Mouse (Mus musculus): Measurements from ENCODE around the gene Cdh1. TPM values are rescaled to one million over a fixed set of nuclear protein-coding genes. Genes with fewer than 3 reads are reported as not detected.

The Cdh1 gene
- polyA plus RNA-seq, 1 experiment from 2014 or later, result 3.6 TPM

- Histone ChIP-seq H3K36me3 (no peaks in the 10 kb centered on the region), H3K4me1 (replicated peaks) (peaks cover 2% of the 10 kb centered on the region; the same call in 1 of the 2 replicates), H3K9ac (peak within 1 kb of the TSS; percentile 79), H3K9me3 (replicated peaks) (no peaks in the 10 kb centered on the region), H3K4me2 (peak within 1 kb of the TSS; percentile 68), H3K4me3 (peak within 1 kb of the TSS; percentile 72), H3K27ac (peak within 1 kb of the TSS; percentile 95), H3K27me3 (no peaks in the 10 kb centered on the region)
- under 1% methylated on average over 50 of the region's 50 CpGs for WGBS
- peak; percentile 95 for ATAC-seq (replicated peaks; ENCODE audit: insufficient number of reproducible peaks, insufficient read depth, low FRiP score, low read depth)
Measured at GRCm38 (mm10) chr8:106682971-106683668, 80.0 kb downstream of the Cdh1 start, which contains the start of gene Tango6. TSS of gene Tango6 (plus strand) at chr8:106683068.

GRCm38 (mm10) chr8:106684387-106684786 lies 81.2 kb downstream of the Cdh1 start:
- H3K27ac ChIP-seq, result no peak overlapping the region
- no peak for ATAC-seq (replicated peaks; ENCODE audit: insufficient number of reproducible peaks, insufficient read depth, low FRiP score, low read depth)
- H3K27me3 ChIP-seq, result no peaks in the 10 kb centered on the region
- H3K4me1 ChIP-seq (replicated peaks), result peaks cover 2% of the 10 kb centered on the region; the same call in 1 of the 2 replicates
- no peak overlapping the region for H3K9ac ChIP-seq
- no peak overlapping the region for H3K4me2 ChIP-seq
- H3K9me3 ChIP-seq (replicated peaks), result no peaks in the 10 kb centered on the region
- no peaks in the 10 kb centered on the region for H3K36me3 ChIP-seq
- 91% methylated on average over 4 of the region's 4 CpGs for WGBS
- no peak overlapping the region for H3K4me3 ChIP-seq

GRCm38 (mm10) chr8:106687479-106687878 lies 84.3 kb downstream of the Cdh1 start:
- WGBS, result 2% methylated on average over 4 of the region's 4 CpGs

GRCm38 (mm10) chr8:106697748-106698248 lies 94.6 kb downstream of the Cdh1 start:
- no peak for ATAC-seq (replicated peaks; ENCODE audit: insufficient number of reproducible peaks, insufficient read depth, low FRiP score, low read depth)
- Histone ChIP-seq H3K27ac (no peak overlapping the region), H3K4me1 (replicated peaks) (no peaks in the 10 kb centered on the region), H3K36me3 (peaks cover 19% of the 10 kb centered on the region; the same call in 1 of the 2 replicates), H3K9ac (no peak overlapping the region), H3K4me3 (no peak overlapping the region), H3K9me3 (replicated peaks) (no peaks in the 10 kb centered on the region), H3K4me2 (no peak overlapping the region), H3K27me3 (no peaks in the 10 kb centered on the region)
- whole genome bisulfite sequencing, result 57% methylated on average over 3 of the region's 3 CpGs

More at GRCm38 (mm10) chr8:106687479-106687878, 84.3 kb downstream of the Cdh1 start:
- Histone ChIP-seq H3K36me3 (no peaks in the 10 kb centered on the region; the same call in 1 of the 2 replicates), H3K4me1 (replicated peaks) (peaks cover 2% of the 10 kb centered on the region; the same call in 1 of the 2 replicates), H3K9ac (no peak overlapping the region), H3K9me3 (replicated peaks) (no peaks in the 10 kb centered on the region), H3K4me2 (no peak overlapping the region), H3K27me3 (no peaks in the 10 kb centered on the region), H3K4me3 (no peak overlapping the region), H3K27ac (no peak overlapping the region)
- ATAC-seq (replicated peaks; ENCODE audit: insufficient number of reproducible peaks, insufficient read depth, low FRiP score, low read depth), result no peak

- WGBS, result 61% methylated on average over 5 of the region's 5 CpGs
- Histone ChIP-seq H3K36me3 (peaks cover 19% of the 10 kb centered on the region; the same call in 1 of the 2 replicates), H3K27ac (no peak overlapping the region), H3K4me3 (no peak overlapping the region), H3K9ac (no peak overlapping the region), H3K9me3 (replicated peaks) (no peaks in the 10 kb centered on the region), H3K27me3 (no peaks in the 10 kb centered on the region), H3K4me1 (replicated peaks) (peaks cover 5% of the 10 kb centered on the region; the same call in 1 of the 2 replicates), H3K4me2 (no peak overlapping the region)
- no peak for ATAC-seq (replicated peaks; ENCODE audit: insufficient number of reproducible peaks, insufficient read depth, low FRiP score, low read depth)
Measured at GRCm38 (mm10) chr8:106699588-106699987, 96.4 kb downstream of the Cdh1 start.

- WGBS, result 87% methylated on average over 6 of the region's 6 CpGs
- no peak overlapping the region for H3K4me2 ChIP-seq
- no peak for ATAC-seq (replicated peaks; ENCODE audit: insufficient number of reproducible peaks, insufficient read depth, low FRiP score, low read depth)
- no peak overlapping the region for H3K9ac ChIP-seq
- H3K4me1 ChIP-seq (replicated peaks), result peaks cover 7% of the 10 kb centered on the region; the same call in 1 of the 2 replicates
- no peak overlapping the region for H3K4me3 ChIP-seq
- peaks cover 19% of the 10 kb centered on the region; the same call in 1 of the 2 replicates for H3K36me3 ChIP-seq
- no peak overlapping the region for H3K27ac ChIP-seq
- H3K27me3 ChIP-seq, result no peaks in the 10 kb centered on the region
- H3K9me3 ChIP-seq (replicated peaks), result no peaks in the 10 kb centered on the region
Measured at GRCm38 (mm10) chr8:106700131-106700530, 97.0 kb downstream of the Cdh1 start.

GRCm38 (mm10) chr8:106701360-106701759 lies 98.2 kb downstream of the Cdh1 start:
- peaks cover 19% of the 10 kb centered on the region; the same call in 1 of the 2 replicates for H3K36me3 ChIP-seq
- H3K27ac ChIP-seq, result no peak overlapping the region
- ATAC-seq (replicated peaks; ENCODE audit: insufficient number of reproducible peaks, insufficient read depth, low FRiP score, low read depth), result no peak
- peaks cover 13% of the 10 kb centered on the region for H3K4me1 ChIP-seq (replicated peaks)
- WGBS, result 86% methylated on average over 3 of the region's 3 CpGs
- H3K4me3 ChIP-seq, result no peak overlapping the region
- H3K27me3 ChIP-seq, result no peaks in the 10 kb centered on the region
- no peak overlapping the region for H3K4me2 ChIP-seq
- no peaks in the 10 kb centered on the region for H3K9me3 ChIP-seq (replicated peaks)
- no peak overlapping the region for H3K9ac ChIP-seq

GRCm38 (mm10) chr8:106704199-106704900 lies 101.2 kb downstream of the Cdh1 start:
- Histone ChIP-seq H3K4me3 (no peak overlapping the region), H3K27ac (peak overlapping the region; percentile 87), H3K4me1 (replicated peaks) (peaks cover 13% of the 10 kb centered on the region), H3K9ac (no peak overlapping the region), H3K27me3 (no peaks in the 10 kb centered on the region), H3K36me3 (peaks cover 5% of the 10 kb centered on the region; the same call in 1 of the 2 replicates), H3K9me3 (replicated peaks) (no peaks in the 10 kb centered on the region), H3K4me2 (no peak overlapping the region)
- WGBS, result 71% methylated on average over 9 of the region's 9 CpGs
- ATAC-seq (replicated peaks; ENCODE audit: insufficient number of reproducible peaks, insufficient read depth, low FRiP score, low read depth), result peak; percentile 56

- no peaks in the 10 kb centered on the region for H3K27me3 ChIP-seq
- H3K9me3 ChIP-seq (replicated peaks), result no peaks in the 10 kb centered on the region
- peak; percentile 94 for ATAC-seq (replicated peaks; ENCODE audit: insufficient number of reproducible peaks, insufficient read depth, low FRiP score, low read depth)
- peak overlapping the region; percentile 87 for H3K27ac ChIP-seq
- no peak overlapping the region for H3K4me3 ChIP-seq
- 25% methylated on average over 9 of the region's 9 CpGs for WGBS
- H3K9ac ChIP-seq, result no peak overlapping the region
- H3K4me2 ChIP-seq, result no peak overlapping the region
- H3K36me3 ChIP-seq, result peaks cover 4% of the 10 kb centered on the region; the same call in 1 of the 2 replicates
- H3K4me1 ChIP-seq (replicated peaks), result peaks cover 13% of the 10 kb centered on the region
Measured at GRCm38 (mm10) chr8:106704901-106705321, 101.8 kb downstream of the Cdh1 start.

- Histone ChIP-seq H3K9ac (no peak overlapping the region), H3K4me3 (no peak overlapping the region), H3K27me3 (no peaks in the 10 kb centered on the region), H3K4me1 (replicated peaks) (peaks cover 13% of the 10 kb centered on the region), H3K27ac (peak overlapping the region; percentile 87), H3K9me3 (replicated peaks) (no peaks in the 10 kb centered on the region), H3K4me2 (no peak overlapping the region), H3K36me3 (no peaks in the 10 kb centered on the region; the same call in 1 of the 2 replicates)
- ATAC-seq (replicated peaks; ENCODE audit: insufficient number of reproducible peaks, insufficient read depth, low FRiP score, low read depth), result no peak
- WGBS, result 78% methylated on average over 6 of the region's 6 CpGs
Measured at GRCm38 (mm10) chr8:106706194-106706593, 103.0 kb downstream of the Cdh1 start.

- H3K9ac ChIP-seq, result no peak overlapping the region
- H3K4me1 ChIP-seq (replicated peaks), result peaks cover 18% of the 10 kb centered on the region
- H3K4me3 ChIP-seq, result no peak overlapping the region
- no peak overlapping the region for H3K4me2 ChIP-seq
- ATAC-seq (replicated peaks; ENCODE audit: insufficient number of reproducible peaks, insufficient read depth, low FRiP score, low read depth), result no peak
- H3K27ac ChIP-seq, result no peak overlapping the region
- 85% methylated on average over 2 of the region's 2 CpGs for WGBS
- no peaks in the 10 kb centered on the region for H3K36me3 ChIP-seq
- no peaks in the 10 kb centered on the region for H3K27me3 ChIP-seq
- H3K9me3 ChIP-seq (replicated peaks), result no peaks in the 10 kb centered on the region
Measured at GRCm38 (mm10) chr8:106710002-106710401, 106.9 kb downstream of the Cdh1 start.
